Mouse (Mus musculus) regulatory T cell (primary cell): ENCODE data around the gene Nedd8.

Experiments used
- in situ Hi-C: fragments of 300-600 bp; cut with MboI, MseI; formaldehyde crosslinking; loops from one replicate; pipeline ENCODE4 v1.15.1; 2025; ENCODE audit warnings: high pct_unique_total_duplicates

Nedd8 gene

GRCm38 (mm10) chr14:55615876-55616275 lies 56.0 kb downstream of the Nedd8 start:
- in situ Hi-C loops, result no loop called here

GRCm38 (mm10) chr14:55614565-55615178 lies 57.3 kb downstream of the Nedd8 start:
- in situ Hi-C loops, result no loop called here

GRCm38 (mm10) chr14:55613346-55613745 lies 58.6 kb downstream of the Nedd8 start:
- in situ Hi-C loops, result no loop called here
